Mouse (Mus musculus) stomach, embryonic 14.5 days (tissue): Measurements from ENCODE around the gene Rbfox2. TPM values are rescaled to one million over a fixed set of nuclear protein-coding genes. Genes with fewer than 3 reads are reported as not detected.
A peak's percentile ranks its signal among the peaks of the same experiment; 100 is the strongest.

Experiments used
- ATAC-seq: fragments of 200-750 bp; cut with Nextera tagmentation; 2 replicates; pipeline ENCODE4 v1.8.0; 2017; ENCODE audit warnings: low read depth, moderate TSS enrichment; ENCODE audit not compliant: insufficient number of reproducible peaks, insufficient read depth, low FRiP score
- H3K27ac ChIP-seq: fragments of 300-500 bp; sonication (generic); 2 replicates; pipeline ENCODE4 v1.5.1; 2014; ENCODE audit warnings: mild to moderate bottlenecking, low read length, moderate library complexity, mixed read lengths
- H3K27me3 ChIP-seq: fragments of 300-500 bp; sonication (generic); 2 replicates; pipeline ENCODE4 v1.6.1; 2014; ENCODE audit warnings: low read length, control low read depth, mixed read lengths; ENCODE audit not compliant: control insufficient read depth, insufficient read depth
- H3K36me3 ChIP-seq: fragments of 300-500 bp; sonication (generic); 2 replicates; pipeline ENCODE4 v1.6.1; 2014; ENCODE audit warnings: mild to moderate bottlenecking, control low read depth, low read length, moderate library complexity, mixed read lengths; ENCODE audit not compliant: control insufficient read depth, insufficient read depth
- H3K4me1 ChIP-seq: fragments of 300-500 bp; sonication (generic); 2 replicates; pipeline ENCODE4 v1.6.1; 2014; ENCODE audit warnings: low read length, control low read depth, mixed read lengths; ENCODE audit not compliant: control insufficient read depth, insufficient read depth
- H3K4me2 ChIP-seq: fragments of 300-500 bp; sonication (generic); replicated peaks from 2 replicates; pipeline ENCODE4 v1.6.1; 2014; ENCODE audit warnings: low read depth, low read length, control low read depth
- H3K4me3 ChIP-seq: fragments of 300-500 bp; sonication (generic); 2 replicates; pipeline ENCODE4 v1.5.1; 2014; ENCODE audit warnings: low read depth, low read length, control low read depth
- H3K9ac ChIP-seq: fragments of 300-500 bp; sonication (generic); replicated peaks from 2 replicates; pipeline ENCODE4 v1.6.1; 2014; ENCODE audit warnings: low read depth, mild to moderate bottlenecking, control low read depth, low read length, moderate library complexity, mixed read lengths
- H3K9me3 ChIP-seq: fragments of 300-500 bp; sonication (generic); 2 replicates; pipeline ENCODE4 v1.6.1; 2016; ENCODE audit warnings: low read depth, low read length, control low read depth; ENCODE audit not compliant: control insufficient read depth
- WGBS: fragments of 180-500 bp; shearing (Covaris S2); extraction: QIAGEN DNeasy Blood & Tissue Kit; methylation state at CpG from one replicate; pipeline ENCODE4 v1.1.7; 2014; 5-methylcytosine and 5-hydroxymethylcytosine counted together
- polyA plus RNA-seq: library from polyadenylated mRNA; unstranded; fragments of >200 nt; fragmentation: Nextera tagmentation; extraction: Ambion mirVana; gene quantifications from 2 replicates; pipeline ENCODE4 v1.2.1, GENCODE M21; 2014

The Rbfox2 gene
- polyA plus RNA-seq, 1 experiment from 2014 or later: 90.5 TPM

DNA sequence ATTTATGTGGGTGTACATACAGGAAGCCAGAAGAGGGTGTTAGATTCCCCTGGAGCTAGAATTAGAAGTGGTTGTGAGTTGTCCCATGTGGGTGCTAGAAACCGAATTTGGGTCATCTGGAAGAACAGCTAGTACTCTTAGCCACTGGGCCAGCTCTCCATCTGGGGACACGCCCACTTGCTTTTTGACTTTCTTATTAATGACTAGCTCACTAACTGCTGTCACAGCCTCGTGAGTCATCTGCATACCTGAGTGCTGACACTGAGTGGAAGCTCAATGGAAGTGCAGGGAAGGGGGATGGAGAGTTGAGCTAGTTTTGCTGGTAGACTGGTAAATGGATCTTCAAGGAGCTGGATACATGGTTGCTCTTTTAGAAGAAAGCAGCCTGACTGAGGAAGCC, 230.3 kb downstream of the Rbfox2 start:
- H3K36me3 ChIP-seq: peaks cover 21% of the 10 kb centered on the region

DNA sequence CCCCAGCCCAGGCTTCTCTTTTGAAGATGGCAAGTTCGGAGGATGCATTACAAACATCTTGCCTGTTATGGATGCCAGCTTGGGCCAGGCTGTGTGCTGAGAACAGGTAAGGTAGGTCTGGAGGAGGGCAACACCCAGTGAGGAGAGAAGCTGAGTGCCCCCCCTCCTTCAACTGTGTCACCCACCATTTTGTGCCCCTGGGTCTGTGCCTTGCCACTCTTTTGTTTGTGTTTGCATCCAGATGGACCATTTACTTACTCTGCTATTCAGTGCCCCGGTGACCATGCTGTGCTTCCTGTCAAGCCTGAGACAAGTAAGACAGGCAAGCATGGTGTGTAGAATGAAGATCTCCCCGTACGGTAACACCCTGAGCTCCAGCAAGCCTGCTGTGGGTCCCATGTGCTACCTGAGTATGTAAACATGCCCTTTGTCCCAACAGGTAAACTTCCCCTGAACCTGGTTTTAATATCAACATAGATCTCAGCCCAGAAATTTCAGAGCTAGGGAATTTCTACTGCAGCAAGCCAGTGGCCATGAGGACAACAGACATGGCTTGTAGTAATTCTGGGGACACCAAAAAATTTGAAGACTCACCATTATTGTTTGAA, 234.1 kb downstream of the Rbfox2 start:
- 54% methylated on average over 4 of the region's 4 CpGs for WGBS
- Histone ChIP-seq H3K27me3 (no peaks in the 10 kb centered on the region), H3K9ac (no peak overlapping the region), H3K9me3 (no peaks in the 10 kb centered on the region), H3K4me3 (no peak overlapping the region), H3K4me2 (no peak overlapping the region), H3K36me3 (peaks cover 12% of the 10 kb centered on the region), H3K27ac (no peak overlapping the region), H3K4me1 (peaks cover 5% of the 10 kb centered on the region; the same call in 1 of the 2 replicates)
- no peak for ATAC-seq

More for the DNA sequence above, 230.3 kb downstream of the Rbfox2 start:
- Histone ChIP-seq H3K9me3 (no peaks in the 10 kb centered on the region), H3K4me1 (peaks cover 5% of the 10 kb centered on the region; the same call in 1 of the 2 replicates), H3K27ac (no peak overlapping the region), H3K4me3 (no peak overlapping the region), H3K27me3 (no peaks in the 10 kb centered on the region), H3K4me2 (no peak overlapping the region), H3K9ac (no peak overlapping the region)
- 83% methylated on average over 3 of the region's 3 CpGs for WGBS
- no peak for ATAC-seq

DNA sequence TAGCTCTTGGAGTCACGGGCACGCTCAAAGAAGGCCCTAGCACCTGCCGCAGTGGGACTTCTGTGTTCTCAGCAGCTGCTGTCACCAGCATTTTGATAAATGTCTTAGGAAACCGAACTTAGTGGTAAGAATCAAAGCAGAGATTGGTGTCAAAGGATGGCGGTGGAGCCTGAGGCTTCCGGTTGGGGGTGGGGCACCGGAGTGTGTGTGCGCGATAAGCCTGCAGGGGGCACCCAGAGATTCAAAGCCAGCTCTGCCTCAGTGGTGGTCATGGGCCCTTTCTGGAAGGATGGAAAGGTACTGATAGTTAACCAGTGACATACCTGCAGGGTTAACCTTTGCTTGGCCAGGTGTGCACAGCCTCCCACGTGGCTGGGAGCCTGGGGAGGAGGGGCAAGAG, 235.3 kb downstream of the Rbfox2 start:
- H3K27me3 ChIP-seq: no peaks in the 10 kb centered on the region
- H3K36me3 ChIP-seq: peaks cover 2% of the 10 kb centered on the region
- H3K4me1 ChIP-seq: peaks cover 5% of the 10 kb centered on the region; the same call in 1 of the 2 replicates
- WGBS: 13% methylated on average over 10 of the region's 10 CpGs
- no peak overlapping the region for H3K9ac ChIP-seq
- no peak overlapping the region for H3K27ac ChIP-seq
- no peak overlapping the region for H3K4me3 ChIP-seq
- no peaks in the 10 kb centered on the region for H3K9me3 ChIP-seq
- H3K4me2 ChIP-seq: 0 out of 2 replicates have a peak overlapping the region, but pooled peaks have one; percentile 7
- ATAC-seq: peak; percentile 10; the same call in 1 of the 2 replicates

DNA sequence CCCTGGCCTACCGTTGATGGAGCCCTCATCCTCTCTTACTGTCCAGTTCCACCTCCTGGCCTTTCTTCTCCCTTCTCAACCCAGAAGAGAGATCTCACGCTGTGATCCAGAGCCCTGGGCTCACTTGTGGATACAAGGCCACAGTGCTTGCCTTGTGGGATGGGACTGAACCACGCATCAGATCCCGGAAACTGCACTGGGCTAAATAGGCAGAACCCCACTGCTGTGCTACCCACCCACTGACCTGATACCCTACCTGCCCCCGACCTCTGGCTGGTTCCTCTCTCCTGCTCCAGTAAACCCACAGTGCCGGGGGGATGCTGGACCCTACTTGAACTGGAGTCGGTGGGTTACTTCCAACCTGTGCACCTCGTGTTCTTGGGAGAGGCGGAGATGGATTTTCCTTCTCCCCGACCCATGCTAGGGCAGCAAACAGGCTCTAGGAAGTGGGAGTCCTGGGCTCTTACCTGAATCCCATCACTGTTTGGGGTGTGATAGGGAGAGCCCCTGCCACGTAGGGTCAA, 236.0 kb downstream of the Rbfox2 start:
- Histone ChIP-seq H3K27me3 (no peaks in the 10 kb centered on the region), H3K4me1 (peaks cover 5% of the 10 kb centered on the region; the same call in 1 of the 2 replicates), H3K9me3 (no peaks in the 10 kb centered on the region), H3K36me3 (no peaks in the 10 kb centered on the region), H3K9ac (no peak overlapping the region), H3K27ac (no peak overlapping the region), H3K4me3 (no peak overlapping the region), H3K4me2 (no peak overlapping the region)
- no peak for ATAC-seq
- 83% methylated on average over 11 of the region's 11 CpGs for WGBS

DNA sequence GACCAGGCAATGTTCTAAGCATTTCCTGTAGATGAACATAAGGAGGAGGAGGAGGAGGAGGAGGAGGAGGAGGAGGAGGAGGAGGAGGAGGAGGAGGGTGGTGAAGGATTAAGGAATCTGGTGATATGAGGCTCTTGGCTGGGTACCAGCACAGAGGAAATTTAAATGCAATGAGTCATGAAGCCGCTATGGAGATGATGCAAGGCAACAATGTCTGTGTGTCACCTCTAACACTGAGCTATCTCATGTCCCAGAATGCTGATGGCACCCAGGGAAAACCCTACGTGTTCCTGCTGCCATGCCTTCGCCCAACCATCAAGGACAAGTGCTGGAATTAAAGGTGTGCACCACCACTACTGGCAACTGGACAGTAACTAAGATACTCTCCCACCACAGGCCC, 237.8 kb downstream of the Rbfox2 start:
- Histone ChIP-seq H3K4me3 (no peak overlapping the region), H3K27me3 (no peaks in the 10 kb centered on the region), H3K4me1 (peaks cover 5% of the 10 kb centered on the region; the same call in 1 of the 2 replicates), H3K9ac (no peak overlapping the region), H3K27ac (no peak overlapping the region), H3K4me2 (no peak overlapping the region), H3K9me3 (no peaks in the 10 kb centered on the region), H3K36me3 (no peaks in the 10 kb centered on the region)
- ATAC-seq: no peak
- 83% methylated on average over 3 of the region's 3 CpGs for WGBS

DNA sequence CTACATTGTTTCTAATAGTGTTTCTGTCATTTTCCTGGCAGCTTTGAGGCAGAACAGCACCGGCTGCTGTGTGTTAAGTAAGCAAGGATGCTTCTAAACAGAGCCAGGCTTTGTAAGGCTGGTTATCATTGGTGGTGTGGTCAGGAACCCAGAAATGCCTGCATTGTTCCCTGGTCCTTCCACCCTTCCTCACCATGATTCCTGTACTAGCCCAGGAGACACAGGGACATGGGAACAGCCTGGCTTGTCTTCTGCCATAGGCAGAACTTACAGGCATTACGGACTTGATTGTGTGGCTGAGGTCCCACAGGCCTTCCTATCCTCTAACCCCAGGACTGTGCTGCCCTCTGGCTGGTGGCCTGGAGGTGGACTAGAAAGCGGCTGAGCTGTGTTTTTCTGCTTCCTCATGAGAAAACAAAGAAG, 238.4 kb downstream of the Rbfox2 start:
- Histone ChIP-seq H3K36me3 (no peaks in the 10 kb centered on the region), H3K27ac (no peak overlapping the region), H3K27me3 (no peaks in the 10 kb centered on the region), H3K9me3 (no peaks in the 10 kb centered on the region), H3K4me2 (no peak overlapping the region), H3K9ac (no peak overlapping the region), H3K4me1 (peaks cover 5% of the 10 kb centered on the region; the same call in 1 of the 2 replicates), H3K4me3 (no peak overlapping the region)
- no peak for ATAC-seq
- 49% methylated on average over 3 of the region's 3 CpGs for WGBS

DNA sequence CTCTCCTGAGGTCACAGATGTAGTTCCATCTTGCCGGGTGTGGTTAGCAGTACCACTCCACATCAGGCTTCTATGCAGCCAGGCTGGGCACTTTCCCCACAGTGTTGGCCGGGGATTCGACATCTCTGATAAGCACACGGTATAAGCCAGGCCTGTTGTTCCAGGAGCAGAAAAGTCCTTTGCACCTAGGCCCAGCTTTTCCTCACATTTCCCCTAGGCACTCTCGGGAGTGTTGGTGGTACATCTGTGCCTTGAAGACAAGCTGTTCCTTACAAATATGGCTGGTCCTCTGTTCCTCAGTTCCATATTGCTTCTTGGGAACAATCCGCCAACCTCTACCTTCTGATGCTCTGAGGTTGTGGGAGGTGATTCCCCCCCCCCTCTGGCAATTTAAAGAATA, 240.6 kb downstream of the Rbfox2 start:
- no peak overlapping the region for H3K4me2 ChIP-seq
- H3K9ac ChIP-seq: no peak overlapping the region
- H3K36me3 ChIP-seq: no peaks in the 10 kb centered on the region
- no peaks in the 10 kb centered on the region for H3K9me3 ChIP-seq
- H3K27ac ChIP-seq: no peak overlapping the region
- 62% methylated on average over 6 of the region's 6 CpGs for WGBS
- H3K4me1 ChIP-seq: no peaks in the 10 kb centered on the region
- H3K4me3 ChIP-seq: no peak overlapping the region
- H3K27me3 ChIP-seq: no peaks in the 10 kb centered on the region
- ATAC-seq: no peak

DNA sequence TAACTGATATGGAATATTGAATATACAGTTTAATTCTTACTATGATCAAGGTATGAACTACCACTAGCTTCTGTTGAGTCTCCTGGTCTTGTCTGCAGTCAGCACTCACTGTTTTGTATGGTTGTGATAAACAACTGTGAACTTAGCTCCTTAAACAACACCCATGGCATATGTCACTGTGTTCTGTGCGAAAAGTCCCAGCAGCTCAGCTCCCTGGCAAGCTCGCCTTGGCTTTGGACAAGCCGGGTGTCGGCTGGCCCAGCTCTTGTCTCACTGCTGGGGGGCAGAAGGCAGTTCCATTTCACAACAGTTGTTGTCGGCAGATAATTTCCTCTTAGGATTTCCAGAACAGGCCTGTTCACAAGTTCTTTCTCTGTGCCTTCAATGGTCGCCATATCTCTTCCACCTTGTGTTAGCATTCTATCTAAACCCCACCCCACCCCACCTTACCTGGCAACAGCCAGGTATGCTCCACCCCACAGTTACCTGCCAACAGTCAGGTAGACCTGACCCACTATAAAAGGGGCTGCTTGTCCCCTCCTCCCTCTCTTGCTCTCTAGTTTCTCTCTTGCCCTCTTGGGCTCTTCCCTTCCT, 241.4 kb downstream of the Rbfox2 start:
- no peak overlapping the region for H3K4me2 ChIP-seq
- 83% methylated on average over 6 of the region's 6 CpGs for WGBS
- no peak overlapping the region for H3K4me3 ChIP-seq
- H3K4me1 ChIP-seq: no peaks in the 10 kb centered on the region
- H3K27ac ChIP-seq: no peak overlapping the region
- no peaks in the 10 kb centered on the region for H3K27me3 ChIP-seq
- H3K9me3 ChIP-seq: no peaks in the 10 kb centered on the region
- H3K9ac ChIP-seq: no peak overlapping the region
- H3K36me3 ChIP-seq: no peaks in the 10 kb centered on the region
- ATAC-seq: 0 out of 2 replicates have a peak, but pooled peaks have one; percentile 37
